Mouse (Mus musculus): ENCODE data around the gene Emc8. TPM values are rescaled to one million over a fixed set of nuclear protein-coding genes. Genes with fewer than 3 reads are reported as not detected.

Gene Emc8
- polyA plus RNA-seq, 1 experiment from 2014 or later, result 274 TPM

- DNase-seq (ENCODE audit: low spot score) (no peak), ATAC-seq (ENCODE audit: insufficient read depth, low FRiP score, low TSS enrichment) (no peak)
- Histone ChIP-seq H3K27ac (ENCODE audit: low read depth, low read length) (no peak overlapping the region), H3K4me3 (ENCODE audit: low read depth, low read length) (no peak overlapping the region), H3K27me3 (ENCODE audit: control insufficient read depth, insufficient read depth, low read length) (no peaks in the 10 kb centered on the region), H3K36me3 (ENCODE audit: control insufficient read depth, insufficient read depth, low read length) (no peaks in the 10 kb centered on the region), H3K9me3 (ENCODE audit: control insufficient read depth, low read length) (no peaks in the 10 kb centered on the region), H3K9ac (ENCODE audit: low read length) (no peak overlapping the region), H3K4me1 (ENCODE audit: control insufficient read depth, insufficient read depth, low read length) (no peaks in the 10 kb centered on the region), H3K4me2 (ENCODE audit: low read depth) (no peak overlapping the region)
- whole genome bisulfite sequencing, result 60% methylated on average over 8 of the region's 8 CpGs
Measured at GRCm38 (mm10) chr8:120641245-120641644, 27.1 kb downstream of the Emc8 start.

- H3K27me3 ChIP-seq (ENCODE audit: control insufficient read depth, insufficient read depth, low read length), result peaks cover 18% of the 10 kb centered on the region
- under 1% methylated on average over 34 of the region's 42 CpGs for WGBS
- H3K36me3 ChIP-seq (ENCODE audit: control insufficient read depth, insufficient read depth, low read length), result no peaks in the 10 kb centered on the region
- ATAC-seq (ENCODE audit: insufficient read depth, low FRiP score, low TSS enrichment), result no peak
- peak overlapping the region; percentile 55 for H3K9ac ChIP-seq (ENCODE audit: low read length)
- peak overlapping the region; percentile 92 for H3K4me2 ChIP-seq (ENCODE audit: low read depth)
- H3K4me3 ChIP-seq (ENCODE audit: low read depth, low read length), result peak overlapping the region; percentile 50
- H3K4me1 ChIP-seq (ENCODE audit: control insufficient read depth, insufficient read depth, low read length), result peaks cover 14% of the 10 kb centered on the region
- DNase-seq (ENCODE audit: low spot score), result peak; percentile 39
- H3K27ac ChIP-seq (ENCODE audit: low read depth, low read length), result no peak overlapping the region
- no peaks in the 10 kb centered on the region for H3K9me3 ChIP-seq (ENCODE audit: control insufficient read depth, low read length)
Measured at GRCm38 (mm10) chr8:120634329-120634839, 34.0 kb downstream of the Emc8 start.

- H3K9me3 ChIP-seq (ENCODE audit: control insufficient read depth, low read length), result no peaks in the 10 kb centered on the region
- no peak overlapping the region for H3K27ac ChIP-seq (ENCODE audit: low read depth, low read length)
- no peak for ATAC-seq (ENCODE audit: insufficient read depth, low FRiP score, low TSS enrichment)
- H3K4me3 ChIP-seq (ENCODE audit: low read depth, low read length), result peak overlapping the region; percentile 50
- DNase-seq (ENCODE audit: low spot score), result peak; percentile 48
- H3K4me1 ChIP-seq (ENCODE audit: control insufficient read depth, insufficient read depth, low read length), result peaks cover 14% of the 10 kb centered on the region
- H3K9ac ChIP-seq (ENCODE audit: low read length), result peak overlapping the region; percentile 55
- H3K27me3 ChIP-seq (ENCODE audit: control insufficient read depth, insufficient read depth, low read length), result peaks cover 18% of the 10 kb centered on the region
- no peaks in the 10 kb centered on the region for H3K36me3 ChIP-seq (ENCODE audit: control insufficient read depth, insufficient read depth, low read length)
- H3K4me2 ChIP-seq (ENCODE audit: low read depth), result peak overlapping the region; percentile 92
- WGBS, result under 1% methylated on average over 44 of the region's 44 CpGs
Measured at GRCm38 (mm10) chr8:120633665-120634271, 34.6 kb downstream of the Emc8 start.

- H3K4me2 ChIP-seq (ENCODE audit: low read depth), result peak overlapping the region; percentile 92
- ATAC-seq (ENCODE audit: insufficient read depth, low FRiP score, low TSS enrichment) (no peak), DNase-seq (ENCODE audit: low spot score) (peak; percentile 35)
- no peaks in the 10 kb centered on the region for H3K36me3 ChIP-seq (ENCODE audit: control insufficient read depth, insufficient read depth, low read length)
- no peak overlapping the region for H3K27ac ChIP-seq (ENCODE audit: low read depth, low read length)
- H3K9ac ChIP-seq (ENCODE audit: low read length), result 0 out of 2 replicates have a peak overlapping the region, but pooled peaks have one; percentile 10
- H3K9me3 ChIP-seq (ENCODE audit: control insufficient read depth, low read length), result no peaks in the 10 kb centered on the region
- WGBS, result 31% methylated on average over 17 of the region's 17 CpGs
- peaks cover 18% of the 10 kb centered on the region for H3K27me3 ChIP-seq (ENCODE audit: control insufficient read depth, insufficient read depth, low read length)
- H3K4me1 ChIP-seq (ENCODE audit: control insufficient read depth, insufficient read depth, low read length), result peaks cover 14% of the 10 kb centered on the region
- H3K4me3 ChIP-seq (ENCODE audit: low read depth, low read length), result peak overlapping the region; percentile 50
Measured at GRCm38 (mm10) chr8:120632969-120633664, 35.3 kb downstream of the Emc8 start.

- 78% methylated on average over 21 of the region's 21 CpGs for WGBS
- Histone ChIP-seq H3K27ac (ENCODE audit: low read depth, low read length) (no peak overlapping the region), H3K36me3 (ENCODE audit: control insufficient read depth, insufficient read depth, low read length) (no peaks in the 10 kb centered on the region), H3K9me3 (ENCODE audit: control insufficient read depth, low read length) (no peaks in the 10 kb centered on the region), H3K9ac (ENCODE audit: low read length) (no peak overlapping the region), H3K4me1 (ENCODE audit: control insufficient read depth, insufficient read depth, low read length) (peaks cover 14% of the 10 kb centered on the region), H3K4me3 (ENCODE audit: low read depth, low read length) (no peak overlapping the region), H3K27me3 (ENCODE audit: control insufficient read depth, insufficient read depth, low read length) (peaks cover 18% of the 10 kb centered on the region), H3K4me2 (ENCODE audit: low read depth) (no peak overlapping the region)
- ATAC-seq (ENCODE audit: insufficient read depth, low FRiP score, low TSS enrichment), result no peak
- DNase-seq (ENCODE audit: low spot score), result no peak
Measured at GRCm38 (mm10) chr8:120631441-120632375, 36.7 kb downstream of the Emc8 start.

GRCm38 (mm10) chr8:120630848-120631247, 37.5 kb downstream of the Emc8 start:
- 39% methylated on average over 6 of the region's 6 CpGs for WGBS
- Histone ChIP-seq H3K36me3 (ENCODE audit: control insufficient read depth, insufficient read depth, low read length) (no peaks in the 10 kb centered on the region), H3K27ac (ENCODE audit: low read depth, low read length) (no peak overlapping the region), H3K4me1 (ENCODE audit: control insufficient read depth, insufficient read depth, low read length) (peaks cover 14% of the 10 kb centered on the region), H3K9ac (ENCODE audit: low read length) (no peak overlapping the region), H3K4me3 (ENCODE audit: low read depth, low read length) (no peak overlapping the region), H3K4me2 (ENCODE audit: low read depth) (no peak overlapping the region), H3K27me3 (ENCODE audit: control insufficient read depth, insufficient read depth, low read length) (peaks cover 18% of the 10 kb centered on the region), H3K9me3 (ENCODE audit: control insufficient read depth, low read length) (no peaks in the 10 kb centered on the region)
- no peak for DNase-seq (ENCODE audit: low spot score)
- no peak for ATAC-seq (ENCODE audit: insufficient read depth, low FRiP score, low TSS enrichment)

- peaks cover 14% of the 10 kb centered on the region for H3K4me1 ChIP-seq (ENCODE audit: control insufficient read depth, insufficient read depth, low read length)
- no peak overlapping the region for H3K9ac ChIP-seq (ENCODE audit: low read length)
- no peaks in the 10 kb centered on the region for H3K36me3 ChIP-seq (ENCODE audit: control insufficient read depth, insufficient read depth, low read length)
- WGBS, result 59% methylated on average over 5 of the region's 5 CpGs
- DNase-seq (ENCODE audit: low spot score), result no peak
- H3K4me2 ChIP-seq (ENCODE audit: low read depth), result no peak overlapping the region
- H3K27me3 ChIP-seq (ENCODE audit: control insufficient read depth, insufficient read depth, low read length), result peaks cover 14% of the 10 kb centered on the region
- no peak overlapping the region for H3K27ac ChIP-seq (ENCODE audit: low read depth, low read length)
- ATAC-seq (ENCODE audit: insufficient read depth, low FRiP score, low TSS enrichment), result no peak
- H3K4me3 ChIP-seq (ENCODE audit: low read depth, low read length), result no peak overlapping the region
- no peaks in the 10 kb centered on the region for H3K9me3 ChIP-seq (ENCODE audit: control insufficient read depth, low read length)
Measured at GRCm38 (mm10) chr8:120630031-120630430, 38.3 kb downstream of the Emc8 start.

- Histone ChIP-seq H3K4me2 (ENCODE audit: low read depth) (no peak overlapping the region), H3K9me3 (ENCODE audit: control insufficient read depth, low read length) (no peaks in the 10 kb centered on the region), H3K27me3 (ENCODE audit: control insufficient read depth, insufficient read depth, low read length) (no peaks in the 10 kb centered on the region), H3K27ac (ENCODE audit: low read depth, low read length) (no peak overlapping the region), H3K36me3 (ENCODE audit: control insufficient read depth, insufficient read depth, low read length) (no peaks in the 10 kb centered on the region), H3K9ac (ENCODE audit: low read length) (no peak overlapping the region), H3K4me3 (ENCODE audit: low read depth, low read length) (no peak overlapping the region), H3K4me1 (ENCODE audit: control insufficient read depth, insufficient read depth, low read length) (no peaks in the 10 kb centered on the region)
- ATAC-seq (ENCODE audit: insufficient read depth, low FRiP score, low TSS enrichment), result no peak
- WGBS, result 85% methylated on average over 5 of the region's 5 CpGs
- DNase-seq (ENCODE audit: low spot score), result no peak
Measured at GRCm38 (mm10) chr8:120627298-120627697, 41.1 kb downstream of the Emc8 start.

All from neural tube, embryonic 11.5 days (tissue).